Mouse (Mus musculus): ENCODE measurements around the gene Chid1.
A peak's percentile ranks its signal among the peaks of the same experiment; 100 is the strongest.

DNA sequence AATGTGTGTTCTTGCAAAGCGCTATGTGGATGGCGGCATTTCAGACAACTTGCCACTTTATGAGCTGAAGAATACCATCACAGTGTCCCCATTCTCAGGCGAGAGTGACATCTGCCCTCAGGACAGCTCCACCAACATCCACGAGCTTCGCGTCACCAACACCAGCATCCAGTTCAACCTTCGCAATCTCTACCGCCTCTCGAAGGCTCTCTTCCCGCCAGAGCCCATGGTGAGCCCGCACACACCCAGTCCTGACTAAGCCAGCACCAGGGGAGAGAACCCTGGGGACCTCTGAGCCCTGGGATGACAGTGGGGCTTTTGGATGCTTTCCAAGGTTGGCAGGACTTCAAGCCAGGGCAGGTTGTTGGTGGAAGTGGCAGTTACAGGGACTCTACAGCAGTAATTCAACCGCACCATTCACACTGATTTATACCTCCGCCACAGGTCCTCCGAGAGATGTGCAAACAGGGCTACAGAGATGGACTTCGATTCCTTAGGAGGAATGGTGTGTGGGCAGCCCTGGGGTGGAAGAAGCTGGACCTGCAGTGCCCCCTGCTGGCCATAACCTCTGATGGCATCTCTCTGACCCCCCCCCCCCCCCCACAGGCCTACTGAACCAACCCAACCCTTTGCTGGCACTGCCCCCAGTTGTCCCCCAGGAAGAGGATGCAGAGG is 81.5 kb downstream of the Chid1 start:
- TF ChIP-seq CTCF (IDR thresholded peaks at IDR 0.05; ENCODE audit: borderline replicate concordance, insufficient read depth, low read length) (peak; percentile 45; the same call in 1 of the 2 replicates), POLR2A (IDR thresholded peaks at IDR 0.05; ENCODE audit: low read depth, low read length) (no peak)

Data from embryonic fibroblast, embryonic 13.5 days (primary cell).